Mouse (Mus musculus): ENCODE measurements around the gene Disp1. TPM values are rescaled to one million over a fixed set of nuclear protein-coding genes. Genes with fewer than 3 reads are reported as not detected.
A peak's percentile ranks its signal among the peaks of the same experiment; 100 is the strongest.

The Disp1 gene
- polyA plus RNA-seq, 1 experiment from 2014 or later, result 12.3 TPM

- ATAC-seq (ENCODE audit: insufficient number of reproducible peaks, insufficient read depth, low FRiP score, low read depth), result no peak
- 54% methylated on average over 12 of the region's 12 CpGs for WGBS
- no peaks in the 10 kb centered on the region for H3K9me3 ChIP-seq (ENCODE audit: control insufficient read depth, low read depth, low read length)
- no peak overlapping the region for H3K4me3 ChIP-seq (ENCODE audit: low read depth, low read length)
- H3K36me3 ChIP-seq (ENCODE audit: control insufficient read depth, insufficient read depth, low read length), result no peaks in the 10 kb centered on the region
- no peaks in the 10 kb centered on the region for H3K27me3 ChIP-seq (ENCODE audit: control insufficient read depth, insufficient read depth, low read length)
- H3K9ac ChIP-seq (replicated peaks; ENCODE audit: low read depth, low read length), result no peak overlapping the region
- no peak overlapping the region for H3K4me2 ChIP-seq (replicated peaks; ENCODE audit: low read depth, low read length)
- H3K27ac ChIP-seq (ENCODE audit: low read length), result peak overlapping the region; percentile 39; the same call in 1 of the 2 replicates
- H3K4me1 ChIP-seq (ENCODE audit: control insufficient read depth, insufficient read depth, low read length), result peaks cover 34% of the 10 kb centered on the region
Observed at GRCm38 (mm10) chr1:183151510-183152319, 69.6 kb downstream of the Disp1 start.

DNA sequence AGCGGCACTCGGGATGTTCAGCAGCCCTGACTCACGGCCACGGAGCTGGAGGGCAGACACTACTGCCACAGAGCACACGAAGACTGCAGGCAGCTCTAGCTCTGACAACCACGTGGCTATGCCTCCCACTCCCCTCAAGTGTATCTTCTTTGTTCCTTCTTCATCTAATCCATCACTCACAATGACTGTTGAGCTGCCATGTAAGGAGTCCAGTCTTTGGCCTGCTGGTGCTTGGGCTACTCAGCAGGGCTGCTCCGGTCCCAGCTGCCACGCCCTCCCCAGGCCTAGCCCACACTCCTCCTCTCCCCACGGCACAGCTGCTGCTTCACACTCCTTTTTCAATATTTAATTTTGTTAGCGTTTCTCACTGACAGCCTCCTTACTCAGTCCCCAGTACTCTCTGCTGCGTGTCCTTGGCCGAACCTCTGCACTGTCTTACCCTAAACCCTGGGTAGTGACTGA lies 70.9 kb downstream of the Disp1 start:
- H3K9ac ChIP-seq (replicated peaks; ENCODE audit: low read depth, low read length), result no peak overlapping the region
- ATAC-seq (ENCODE audit: insufficient number of reproducible peaks, insufficient read depth, low FRiP score, low read depth), result no peak
- H3K27me3 ChIP-seq (ENCODE audit: control insufficient read depth, insufficient read depth, low read length), result no peaks in the 10 kb centered on the region
- H3K36me3 ChIP-seq (ENCODE audit: control insufficient read depth, insufficient read depth, low read length), result no peaks in the 10 kb centered on the region
- no peak overlapping the region for H3K27ac ChIP-seq (ENCODE audit: low read length)
- H3K4me3 ChIP-seq (ENCODE audit: low read depth, low read length), result no peak overlapping the region
- WGBS, result 28% methylated on average over 12 of the region's 12 CpGs
- peaks cover 40% of the 10 kb centered on the region for H3K4me1 ChIP-seq (ENCODE audit: control insufficient read depth, insufficient read depth, low read length)
- no peaks in the 10 kb centered on the region for H3K9me3 ChIP-seq (ENCODE audit: control insufficient read depth, low read depth, low read length)
- H3K4me2 ChIP-seq (replicated peaks; ENCODE audit: low read depth, low read length), result no peak overlapping the region

- ATAC-seq (ENCODE audit: insufficient number of reproducible peaks, insufficient read depth, low FRiP score, low read depth), result no peak
- Histone ChIP-seq H3K36me3 (ENCODE audit: control insufficient read depth, insufficient read depth, low read length) (no peaks in the 10 kb centered on the region), H3K4me1 (ENCODE audit: control insufficient read depth, insufficient read depth, low read length) (peaks cover 37% of the 10 kb centered on the region), H3K27me3 (ENCODE audit: control insufficient read depth, insufficient read depth, low read length) (no peaks in the 10 kb centered on the region), H3K4me2 (replicated peaks; ENCODE audit: low read depth, low read length) (no peak overlapping the region), H3K4me3 (ENCODE audit: low read depth, low read length) (no peak overlapping the region), H3K27ac (ENCODE audit: low read length) (no peak overlapping the region), H3K9ac (replicated peaks; ENCODE audit: low read depth, low read length) (no peak overlapping the region), H3K9me3 (ENCODE audit: control insufficient read depth, low read depth, low read length) (no peaks in the 10 kb centered on the region)
- 42% methylated on average over 5 of the region's 5 CpGs for WGBS
Observed at GRCm38 (mm10) chr1:183149571-183150105, 71.7 kb downstream of the Disp1 start.

GRCm38 (mm10) chr1:183147438-183147841 lies 73.9 kb downstream of the Disp1 start:
- Histone ChIP-seq H3K27ac (ENCODE audit: low read length) (no peak overlapping the region), H3K4me3 (ENCODE audit: low read depth, low read length) (no peak overlapping the region; the same call in 1 of the 2 replicates), H3K9me3 (ENCODE audit: control insufficient read depth, low read depth, low read length) (no peaks in the 10 kb centered on the region), H3K27me3 (ENCODE audit: control insufficient read depth, insufficient read depth, low read length) (no peaks in the 10 kb centered on the region), H3K9ac (replicated peaks; ENCODE audit: low read depth, low read length) (no peak overlapping the region), H3K4me2 (replicated peaks; ENCODE audit: low read depth, low read length) (peak overlapping the region; percentile 15; the same call in 1 of the 2 replicates), H3K36me3 (ENCODE audit: control insufficient read depth, insufficient read depth, low read length) (no peaks in the 10 kb centered on the region), H3K4me1 (ENCODE audit: control insufficient read depth, insufficient read depth, low read length) (peaks cover 35% of the 10 kb centered on the region)
- peak; percentile 94 for ATAC-seq (ENCODE audit: insufficient number of reproducible peaks, insufficient read depth, low FRiP score, low read depth)
- WGBS, result 9% methylated on average over 5 of the region's 5 CpGs

- Histone ChIP-seq H3K4me1 (ENCODE audit: control insufficient read depth, insufficient read depth, low read length) (peaks cover 31% of the 10 kb centered on the region), H3K9ac (replicated peaks; ENCODE audit: low read depth, low read length) (no peak overlapping the region), H3K4me2 (replicated peaks; ENCODE audit: low read depth, low read length) (peak overlapping the region; percentile 26; the same call in 1 of the 2 replicates), H3K9me3 (ENCODE audit: control insufficient read depth, low read depth, low read length) (no peaks in the 10 kb centered on the region), H3K27ac (ENCODE audit: low read length) (no peak overlapping the region), H3K27me3 (ENCODE audit: control insufficient read depth, insufficient read depth, low read length) (no peaks in the 10 kb centered on the region), H3K36me3 (ENCODE audit: control insufficient read depth, insufficient read depth, low read length) (no peaks in the 10 kb centered on the region), H3K4me3 (ENCODE audit: low read depth, low read length) (peak overlapping the region; percentile 18)
- ATAC-seq (ENCODE audit: insufficient number of reproducible peaks, insufficient read depth, low FRiP score, low read depth), result no peak
- WGBS, result 11% methylated on average over 9 of the region's 9 CpGs
Observed at GRCm38 (mm10) chr1:183146795-183147194, 74.5 kb downstream of the Disp1 start.

- Histone ChIP-seq H3K4me3 (ENCODE audit: low read depth, low read length) (peak overlapping the region; percentile 18; the same call in 1 of the 2 replicates), H3K36me3 (ENCODE audit: control insufficient read depth, insufficient read depth, low read length) (no peaks in the 10 kb centered on the region), H3K4me2 (replicated peaks; ENCODE audit: low read depth, low read length) (peak overlapping the region; percentile 26; the same call in 1 of the 2 replicates), H3K27me3 (ENCODE audit: control insufficient read depth, insufficient read depth, low read length) (no peaks in the 10 kb centered on the region), H3K4me1 (ENCODE audit: control insufficient read depth, insufficient read depth, low read length) (peaks cover 30% of the 10 kb centered on the region; the same call in 1 of the 2 replicates), H3K9me3 (ENCODE audit: control insufficient read depth, low read depth, low read length) (no peaks in the 10 kb centered on the region), H3K9ac (replicated peaks; ENCODE audit: low read depth, low read length) (no peak overlapping the region), H3K27ac (ENCODE audit: low read length) (no peak overlapping the region)
- 64% methylated on average over 7 of the region's 7 CpGs for WGBS
- no peak for ATAC-seq (ENCODE audit: insufficient number of reproducible peaks, insufficient read depth, low FRiP score, low read depth)
Observed at GRCm38 (mm10) chr1:183146102-183146735, 75.1 kb downstream of the Disp1 start.

DNA sequence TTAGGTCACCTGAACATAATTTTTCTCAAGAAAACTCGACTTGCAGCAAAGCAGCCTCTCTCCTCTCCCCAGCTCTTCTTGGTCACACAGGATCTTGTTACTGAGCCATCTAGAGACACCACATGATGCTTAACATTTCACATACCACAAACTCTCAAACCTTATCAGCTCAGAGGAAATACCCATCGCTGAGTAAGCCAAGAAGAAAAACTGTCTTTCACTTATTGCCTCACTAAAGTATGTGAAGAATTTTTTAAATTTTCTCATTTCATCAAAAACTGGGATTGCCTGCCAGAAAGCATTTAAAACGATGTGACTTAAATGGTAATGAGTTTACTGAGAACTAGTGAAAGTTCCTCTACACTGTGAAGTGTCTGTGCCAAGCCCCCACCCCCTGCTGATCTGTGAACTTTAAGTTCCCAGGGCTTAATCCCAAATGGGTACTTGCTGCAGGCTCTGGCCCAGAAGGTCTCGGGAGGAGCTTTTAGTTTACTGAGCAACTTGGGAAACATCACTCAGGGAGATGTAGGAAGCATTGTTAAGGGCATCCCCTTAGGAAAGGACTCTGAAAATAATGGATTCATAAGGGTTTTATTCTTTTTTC lies 76.6 kb downstream of the Disp1 start:
- no peaks in the 10 kb centered on the region for H3K9me3 ChIP-seq (ENCODE audit: control insufficient read depth, low read depth, low read length)
- peaks cover 19% of the 10 kb centered on the region; the same call in 1 of the 2 replicates for H3K4me1 ChIP-seq (ENCODE audit: control insufficient read depth, insufficient read depth, low read length)
- ATAC-seq (ENCODE audit: insufficient number of reproducible peaks, insufficient read depth, low FRiP score, low read depth), result no peak
- H3K27ac ChIP-seq (ENCODE audit: low read length), result no peak overlapping the region
- no peaks in the 10 kb centered on the region for H3K36me3 ChIP-seq (ENCODE audit: control insufficient read depth, insufficient read depth, low read length)
- H3K4me2 ChIP-seq (replicated peaks; ENCODE audit: low read depth, low read length), result no peak overlapping the region
- 30% methylated on average over 4 of the region's 4 CpGs for WGBS
- H3K9ac ChIP-seq (replicated peaks; ENCODE audit: low read depth, low read length), result no peak overlapping the region
- no peaks in the 10 kb centered on the region for H3K27me3 ChIP-seq (ENCODE audit: control insufficient read depth, insufficient read depth, low read length)
- H3K4me3 ChIP-seq (ENCODE audit: low read depth, low read length), result no peak overlapping the region

GRCm38 (mm10) chr1:183143246-183143645 lies 78.1 kb downstream of the Disp1 start:
- no peaks in the 10 kb centered on the region for H3K36me3 ChIP-seq (ENCODE audit: control insufficient read depth, insufficient read depth, low read length)
- 82% methylated on average over 7 of the region's 7 CpGs for WGBS
- no peaks in the 10 kb centered on the region for H3K27me3 ChIP-seq (ENCODE audit: control insufficient read depth, insufficient read depth, low read length)
- H3K4me1 ChIP-seq (ENCODE audit: control insufficient read depth, insufficient read depth, low read length), result peaks cover 23% of the 10 kb centered on the region; the same call in 1 of the 2 replicates
- no peak overlapping the region for H3K4me2 ChIP-seq (replicated peaks; ENCODE audit: low read depth, low read length)
- H3K9ac ChIP-seq (replicated peaks; ENCODE audit: low read depth, low read length), result no peak overlapping the region
- H3K9me3 ChIP-seq (ENCODE audit: control insufficient read depth, low read depth, low read length), result no peaks in the 10 kb centered on the region
- no peak overlapping the region for H3K27ac ChIP-seq (ENCODE audit: low read length)
- no peak for ATAC-seq (ENCODE audit: insufficient number of reproducible peaks, insufficient read depth, low FRiP score, low read depth)
- no peak overlapping the region for H3K4me3 ChIP-seq (ENCODE audit: low read depth, low read length)
